Mouse (Mus musculus) stomach, postnatal 0 days (tissue): ENCODE measurements around the gene Tpm1. TPM values are rescaled to one million over a fixed set of nuclear protein-coding genes. Genes with fewer than 3 reads are reported as not detected.
A peak's percentile ranks its signal among the peaks of the same experiment; 100 is the strongest.

ENCODE experiments used
- ATAC-seq: fragments of 200-750 bp; cut with Nextera tagmentation; 2 replicates; pipeline ENCODE4 v1.8.0; 2017; ENCODE audit not compliant: low FRiP score, low TSS enrichment
- DNase-seq: peaks from one replicate; pipeline ENCODE4 v3.0.0-alpha.2; 2016; ENCODE audit warnings: low spot score
- H3K27ac ChIP-seq: fragments of 300-500 bp; sonication (generic); replicated peaks from 2 replicates; pipeline ENCODE4 v1.5.1; 2014; ENCODE audit warnings: mild to moderate bottlenecking, control low read depth
- H3K27me3 ChIP-seq: fragments of 300-500 bp; sonication (generic); 2 replicates; pipeline ENCODE4 v1.6.1; 2014; ENCODE audit warnings: low read length; ENCODE audit not compliant: control insufficient read depth, insufficient read depth
- H3K36me3 ChIP-seq: fragments of 300-500 bp; sonication (generic); 2 replicates; pipeline ENCODE4 v1.6.1; 2014; ENCODE audit warnings: low read length, mixed read lengths; ENCODE audit not compliant: control insufficient read depth, insufficient read depth
- H3K4me1 ChIP-seq: fragments of 300-500 bp; sonication (generic); replicated peaks from 2 replicates; pipeline ENCODE4 v1.6.1; 2014; ENCODE audit warnings: antibody characterized with exemption; ENCODE audit not compliant: control insufficient read depth, insufficient read depth
- H3K4me2 ChIP-seq: fragments of 300-500 bp; sonication (generic); replicated peaks from 2 replicates; pipeline ENCODE4 v1.6.1; 2014; ENCODE audit warnings: low read depth, mild to moderate bottlenecking, control low read depth, moderate library complexity
- H3K4me3 ChIP-seq: fragments of 300-500 bp; sonication (generic); 2 replicates; pipeline ENCODE4 v1.5.1; 2014; ENCODE audit warnings: low read depth, low read length, control low read depth
- H3K9ac ChIP-seq: fragments of 300-500 bp; sonication (generic); 2 replicates; pipeline ENCODE4 v1.6.1; 2014; ENCODE audit warnings: mild to moderate bottlenecking, low read length, control low read depth, mixed read lengths
- H3K9me3 ChIP-seq: fragments of 300-500 bp; sonication (generic); 2 replicates; pipeline ENCODE4 v1.6.1; 2016; ENCODE audit warnings: low read length; ENCODE audit not compliant: control insufficient read depth
- CTCF ChIP-seq: IDR thresholded peaks from 2 replicates; pipeline ENCODE4 v1.5.1; 2016; ENCODE audit warnings: antibody characterized with exemption, low read depth, mild to moderate bottlenecking, moderate library complexity
- EP300 ChIP-seq: optimal IDR thresholded peaks from 2 replicates; pipeline ENCODE3; 2016; ENCODE audit warnings: antibody characterized with exemption
- WGBS: fragments of 180-500 bp; shearing (Covaris S2); extraction: QIAGEN DNeasy Blood & Tissue Kit; methylation state at CpG from one replicate; pipeline ENCODE4 v1.1.7; 2014; 5-methylcytosine and 5-hydroxymethylcytosine counted together
- polyA plus RNA-seq: library from polyadenylated mRNA; unstranded; fragments of >200 nt; fragmentation: Nextera tagmentation; extraction: Ambion mirVana; gene quantifications from 2 replicates; pipeline ENCODE4 v1.2.1, GENCODE M21; 2015

Tpm1 gene
- polyA plus RNA-seq, 1 experiment from 2014 or later = 2,538 TPM

DNA sequence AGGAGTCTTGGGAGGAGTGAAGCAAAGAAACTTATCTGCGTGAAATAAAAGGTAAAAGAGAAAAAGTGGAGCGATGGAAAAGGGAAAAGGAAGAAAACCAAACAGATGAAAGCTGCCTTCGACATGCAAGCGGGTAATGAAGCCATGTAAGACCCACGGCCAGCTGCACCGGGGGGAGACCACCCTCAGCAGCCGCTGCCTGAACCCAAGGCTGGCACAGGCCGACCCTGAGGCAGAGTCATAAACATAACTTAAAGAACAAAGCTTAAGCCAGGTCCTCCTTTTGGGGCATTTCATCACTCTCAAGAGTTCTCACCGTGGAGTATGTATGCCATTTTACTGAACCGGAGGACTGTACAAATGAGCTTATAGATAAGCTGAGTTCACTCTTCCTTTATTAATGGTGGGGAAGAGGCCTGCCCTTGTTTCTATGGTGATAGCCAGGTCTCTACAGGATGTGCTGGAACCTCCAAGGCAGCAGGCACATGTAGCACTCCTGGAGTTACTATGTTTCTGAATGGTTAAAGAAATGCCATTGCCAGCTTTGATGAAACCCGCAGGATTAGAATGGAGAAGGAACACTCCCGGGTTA, 21.0 kb downstream of the Tpm1 start:
- Histone ChIP-seq H3K9me3 (no peaks in the 10 kb centered on the region), H3K27ac (no peak overlapping the region), H3K36me3 (peaks cover 46% of the 10 kb centered on the region), H3K27me3 (no peaks in the 10 kb centered on the region), H3K4me3 (no peak overlapping the region), H3K4me2 (no peak overlapping the region), H3K4me1 (no peaks in the 10 kb centered on the region; the same call in 1 of the 2 replicates), H3K9ac (no peak overlapping the region)
- ATAC-seq (no peak), DNase-seq (no peak)
- TF ChIP-seq CTCF (no peak), EP300 (no peak)
- 71% methylated on average over 12 of the region's 12 CpGs for WGBS

DNA sequence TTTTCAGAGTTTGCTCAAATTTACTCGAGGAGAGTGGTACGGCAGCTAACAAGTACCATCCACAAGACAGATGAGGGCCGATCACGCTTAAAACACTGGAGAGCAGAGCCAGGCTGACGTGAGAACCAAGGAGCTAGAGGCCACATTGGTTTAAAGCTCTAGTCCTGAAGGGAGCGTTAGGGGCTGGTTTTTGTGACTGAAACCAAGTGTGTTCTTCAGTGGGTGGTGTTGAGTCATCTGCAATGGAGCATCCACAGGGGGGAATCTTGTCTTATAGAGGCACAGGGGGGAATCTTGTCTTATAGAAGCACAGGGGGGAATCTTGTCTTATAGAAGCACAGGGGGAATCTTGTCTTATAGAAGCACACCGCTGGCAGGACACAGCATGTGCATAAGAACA, 22.3 kb downstream of the Tpm1 start:
- no peak overlapping the region for H3K27ac ChIP-seq
- H3K9ac ChIP-seq = no peak overlapping the region
- H3K4me1 ChIP-seq = no peaks in the 10 kb centered on the region; the same call in 1 of the 2 replicates
- H3K36me3 ChIP-seq = peaks cover 43% of the 10 kb centered on the region
- H3K4me2 ChIP-seq = no peak overlapping the region
- DNase-seq (no peak), ATAC-seq (no peak)
- TF ChIP-seq EP300 = no peak
- TF ChIP-seq CTCF = no peak
- H3K9me3 ChIP-seq = no peaks in the 10 kb centered on the region
- WGBS = 86% methylated on average over 7 of the region's 7 CpGs
- no peak overlapping the region for H3K4me3 ChIP-seq
- no peaks in the 10 kb centered on the region for H3K27me3 ChIP-seq

DNA sequence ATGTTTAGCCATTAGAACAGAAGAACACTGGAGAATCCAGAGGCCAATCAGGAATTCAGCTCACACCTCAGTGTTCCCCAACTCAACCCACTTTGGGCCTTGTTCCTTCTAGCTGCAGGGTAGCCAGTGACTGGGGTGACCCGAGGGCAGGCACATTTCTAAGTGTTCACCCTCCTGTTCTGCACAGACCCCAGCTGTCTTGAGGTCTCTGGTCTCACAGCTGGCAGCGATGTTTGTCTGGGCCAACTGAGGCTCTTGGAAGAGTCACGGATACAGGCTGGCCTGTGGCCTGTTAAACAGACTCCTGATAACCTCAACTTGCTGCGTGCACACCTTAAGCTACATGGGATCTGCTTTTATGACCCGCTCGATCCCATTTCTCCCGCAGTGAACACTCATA, 23.1 kb downstream of the Tpm1 start:
- H3K4me1 ChIP-seq = no peaks in the 10 kb centered on the region; the same call in 1 of the 2 replicates
- H3K36me3 ChIP-seq = peaks cover 41% of the 10 kb centered on the region
- H3K4me2 ChIP-seq = no peak overlapping the region
- H3K27me3 ChIP-seq = no peaks in the 10 kb centered on the region
- H3K9ac ChIP-seq = no peak overlapping the region
- no peak for DNase-seq
- no peak for ATAC-seq
- H3K27ac ChIP-seq = no peak overlapping the region
- no peak overlapping the region for H3K4me3 ChIP-seq
- TF ChIP-seq CTCF = no peak
- TF ChIP-seq EP300 = no peak
- no peaks in the 10 kb centered on the region for H3K9me3 ChIP-seq
- WGBS = 92% methylated on average over 7 of the region's 7 CpGs

DNA sequence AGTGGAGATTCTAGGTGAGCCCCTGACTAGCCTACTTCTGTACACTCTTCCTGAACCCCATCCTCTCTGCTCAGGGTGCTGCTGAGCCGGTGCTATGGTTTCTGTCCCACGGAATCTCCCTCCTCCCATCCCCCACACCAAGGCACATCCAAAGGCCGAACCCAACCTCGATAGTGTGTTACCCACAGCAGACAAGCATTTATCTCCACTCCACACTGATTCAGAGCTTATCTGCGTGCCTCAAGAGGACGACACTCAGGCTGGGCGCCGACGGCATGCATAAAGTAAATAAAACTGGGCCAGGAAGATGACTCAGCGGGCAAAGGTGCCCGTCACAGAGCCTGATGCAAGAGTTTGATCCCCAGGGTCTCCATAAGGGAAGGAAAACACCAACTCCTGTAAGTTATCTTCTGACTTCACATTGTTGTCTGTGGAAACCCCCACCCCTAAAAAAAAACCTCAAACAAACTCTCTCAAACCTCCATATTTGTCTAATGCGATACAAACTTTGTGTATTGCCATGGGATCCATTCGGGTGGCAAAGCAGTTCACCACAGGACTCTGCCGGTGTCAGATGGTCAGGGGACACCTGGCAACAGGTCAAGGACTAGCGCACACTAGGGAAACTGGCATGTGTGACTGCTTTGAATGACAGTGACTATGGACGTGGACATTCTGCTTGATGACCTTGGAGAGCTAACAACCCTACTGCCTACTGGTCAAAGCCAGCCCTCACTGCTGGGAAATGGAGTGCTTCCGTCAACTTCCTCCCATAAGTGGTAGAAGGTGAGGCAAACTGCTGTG, 24.1 kb downstream of the Tpm1 start:
- no peaks in the 10 kb centered on the region for H3K27me3 ChIP-seq
- H3K4me1 ChIP-seq = no peaks in the 10 kb centered on the region; the same call in 1 of the 2 replicates
- no peak overlapping the region for H3K9ac ChIP-seq
- no peaks in the 10 kb centered on the region for H3K9me3 ChIP-seq
- TF ChIP-seq CTCF (no peak), EP300 (no peak)
- no peak overlapping the region for H3K4me2 ChIP-seq
- no peak overlapping the region for H3K4me3 ChIP-seq
- H3K27ac ChIP-seq = no peak overlapping the region
- no peak for DNase-seq
- H3K36me3 ChIP-seq = peaks cover 40% of the 10 kb centered on the region
- WGBS = 59% methylated on average over 17 of the region's 17 CpGs
- peak; percentile 75 for ATAC-seq

DNA sequence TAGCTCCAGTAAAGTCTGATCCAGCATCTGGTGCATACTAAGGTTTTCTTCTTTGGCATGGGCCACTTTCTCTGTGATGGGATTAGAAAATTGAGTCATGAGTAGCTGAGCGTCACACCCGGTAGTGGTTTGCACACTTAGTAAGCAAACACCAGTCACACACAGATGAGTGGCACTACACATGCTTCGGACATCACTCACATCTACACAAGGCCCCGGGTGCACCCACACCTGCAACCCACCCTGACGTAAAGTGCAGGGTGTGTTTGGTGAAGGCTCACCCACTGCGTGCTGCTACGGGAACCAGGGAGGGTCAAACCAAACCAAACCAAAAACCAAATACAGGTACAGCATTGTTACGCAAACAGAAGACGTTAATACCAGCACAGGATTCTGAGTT, 25.8 kb downstream of the Tpm1 start:
- Histone ChIP-seq H3K27me3 (no peaks in the 10 kb centered on the region), H3K4me3 (no peak overlapping the region), H3K9me3 (no peaks in the 10 kb centered on the region), H3K4me1 (no peaks in the 10 kb centered on the region; the same call in 1 of the 2 replicates), H3K4me2 (no peak overlapping the region), H3K27ac (no peak overlapping the region), H3K9ac (no peak overlapping the region), H3K36me3 (peaks cover 32% of the 10 kb centered on the region)
- 65% methylated on average over 9 of the region's 9 CpGs for WGBS
- peak; percentile 40 for ATAC-seq
- TF ChIP-seq EP300 (no peak), CTCF (no peak)
- no peak for DNase-seq

DNA sequence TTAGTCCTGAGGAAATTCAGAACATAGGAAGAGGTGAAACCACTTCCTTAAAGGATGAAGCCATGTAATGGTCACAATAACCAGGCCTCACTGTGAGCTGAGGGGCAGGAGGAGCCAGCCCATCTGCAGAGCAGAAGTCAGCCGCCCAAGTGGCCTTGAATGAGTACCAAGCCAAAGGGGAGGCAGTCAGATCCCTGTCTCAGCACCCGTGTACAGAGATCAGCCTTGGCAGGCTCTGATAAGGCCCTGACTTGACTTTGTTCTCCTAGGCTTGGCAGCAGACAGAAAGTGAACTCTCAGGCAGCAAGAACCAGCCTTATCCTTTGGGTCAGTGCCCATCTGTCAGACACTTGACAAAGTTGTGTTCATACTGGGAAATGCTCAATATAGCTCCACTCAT, 29.1 kb downstream of the Tpm1 start:
- ATAC-seq (no peak), DNase-seq (no peak)
- no peaks in the 10 kb centered on the region for H3K4me1 ChIP-seq
- H3K4me3 ChIP-seq = no peak overlapping the region
- no peaks in the 10 kb centered on the region for H3K9me3 ChIP-seq
- TF ChIP-seq CTCF = no peak
- TF ChIP-seq EP300 = no peak
- H3K27ac ChIP-seq = peak overlapping the region; percentile 41; the same call in 1 of the 2 replicates
- H3K36me3 ChIP-seq = peaks cover 15% of the 10 kb centered on the region
- no peaks in the 10 kb centered on the region for H3K27me3 ChIP-seq
- no peak overlapping the region for H3K4me2 ChIP-seq
- no peak overlapping the region for H3K9ac ChIP-seq
- WGBS = 20% methylated on average over 2 of the region's 2 CpGs
